Mouse (Mus musculus): ENCODE data around the gene Ruvbl1. TPM values are rescaled to one million over a fixed set of nuclear protein-coding genes. Genes with fewer than 3 reads are reported as not detected.

Ruvbl1 gene
- total and polyA plus RNA-seq, 3 experiments: 156 to 169 (median 159) TPM

DNA sequence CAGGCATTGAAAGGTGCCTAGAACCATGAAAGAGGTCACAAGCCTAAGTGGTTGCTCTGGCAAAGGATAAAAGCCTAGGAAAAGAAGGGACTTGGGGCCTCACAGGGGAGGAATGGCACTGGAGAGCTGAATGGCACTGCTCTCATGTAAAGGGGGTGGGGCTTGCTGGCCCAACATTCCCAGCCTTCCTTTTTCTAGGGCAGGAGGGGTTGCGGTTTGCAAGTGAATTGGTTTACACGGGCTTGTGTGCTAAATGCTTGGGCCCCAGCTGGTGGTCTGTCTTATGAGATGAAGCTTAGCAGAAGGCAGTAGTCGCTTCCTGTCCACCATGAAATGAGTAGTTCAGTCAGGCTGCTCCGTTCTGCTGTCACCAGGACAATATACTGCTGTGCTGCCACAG, 17.8 kb upstream of the Ruvbl1 start:
- H3K4me3 ChIP-seq (replicated peaks in 1 of 3; ENCODE audit: low read depth in 2 of 3, low read length in 2 of 3, poor library complexity in 1 of 3): no peak overlapping the region
- H3K36me3 ChIP-seq (replicated peaks in 1 of 2; ENCODE audit: control insufficient read depth in 1 of 2, insufficient read depth in 1 of 2, low read length in 1 of 2): peaks cover 0 to 17% of the 10 kb centered on the region in 2 experiments
- peaks cover 4% of the 10 kb centered on the region for H3K79me2 ChIP-seq (replicated peaks; ENCODE audit: control insufficient read depth, extremely low read depth, insufficient read depth, poor library complexity, severe bottlenecking)
- DNase-seq (ENCODE audit: extremely low read depth): no peak
- no peak overlapping the region for H3K27ac ChIP-seq (ENCODE audit: insufficient read depth, low read depth)
- no peaks in the 10 kb centered on the region for H3K9me3 ChIP-seq (replicated peaks; ENCODE audit: low read length)
- TF ChIP-seq IRF4 (IDR thresholded peaks at IDR 0.05; ENCODE audit: low read depth, low read length) (no peak), BHLHE40 (IDR thresholded peaks at IDR 0.05; ENCODE audit: low read depth, low read length) (no peak), CHD2 (IDR thresholded peaks at IDR 0.05; ENCODE audit: low read length) (no peak), MAFK (IDR thresholded peaks at IDR 0.05; ENCODE audit: insufficient replicate concordance, low read length) (no peak), ZKSCAN1 (IDR thresholded peaks at IDR 0.05; ENCODE audit: borderline replicate concordance, low read depth, low read length) (no peak), POLR2AphosphoS2 (IDR thresholded peaks at IDR 0.05; ENCODE audit: low read depth, low read length) (no peak), MAZ (IDR thresholded peaks at IDR 0.05; ENCODE audit: low read depth, low read length) (no peak), KAT2A (IDR thresholded peaks at IDR 0.05; ENCODE audit: insufficient replicate concordance, low read length) (no peak), RAD21 (IDR thresholded peaks at IDR 0.05; ENCODE audit: low read depth, low read length) (no peak), ZNF384 (IDR thresholded peaks at IDR 0.05; ENCODE audit: low read depth, low read length) (no peak)
- H3K4me1 ChIP-seq (ENCODE audit: control insufficient read depth in 1 of 2, insufficient read depth in 2 of 2): peaks cover 7 to 34% of the 10 kb centered on the region in 2 experiments; a peak in 3 of 4 replicates
- no peak overlapping the region for H3K4me2 ChIP-seq (ENCODE audit: insufficient read depth, low read depth, poor library complexity, severe bottlenecking)
- peaks cover 3% of the 10 kb centered on the region for H3K27me3 ChIP-seq (replicated peaks)
- in situ Hi-C loops (cut with MboI; ENCODE audit: low pct_ligation_motif_present, low pct_unique_long_range_greater_than_20kb, low sequenced_read_pairs) (no loop called here), dilution Hi-C loops (cut with MboI; ENCODE audit: extremely low pct_ligation_motif_present, extremely low pct_unique_long_range_greater_than_20kb, low sequenced_read_pairs) (no loop called here)
- no peak overlapping the region for H3K9ac ChIP-seq (ENCODE audit: insufficient read depth, low read depth)

GRCm38 (mm10) chr6:88454545-88454944, 10.7 kb upstream of the Ruvbl1 start:
- Histone ChIP-seq H3K27me3 (replicated peaks) (peaks cover 7% of the 10 kb centered on the region), H3K27ac (ENCODE audit: insufficient read depth, low read depth) (no peak overlapping the region), H3K4me3 (replicated peaks in 1 of 3; ENCODE audit: low read depth in 2 of 3, low read length in 2 of 3, poor library complexity in 1 of 3) (no peak overlapping the region), H3K36me3 (replicated peaks in 1 of 2; ENCODE audit: control insufficient read depth in 1 of 2, insufficient read depth in 1 of 2, low read length in 1 of 2) (no peaks in the 10 kb centered on the region), H3K4me1 (ENCODE audit: control insufficient read depth in 1 of 2, insufficient read depth in 2 of 2) (no peaks in the 10 kb centered on the region), H3K9ac (ENCODE audit: insufficient read depth, low read depth) (no peak overlapping the region), H3K4me2 (ENCODE audit: insufficient read depth, low read depth, poor library complexity, severe bottlenecking) (no peak overlapping the region), H3K79me2 (replicated peaks; ENCODE audit: control insufficient read depth, extremely low read depth, insufficient read depth, poor library complexity, severe bottlenecking) (no peaks in the 10 kb centered on the region), H3K9me3 (replicated peaks; ENCODE audit: low read length) (no peaks in the 10 kb centered on the region)
- DNase-seq (ENCODE audit: extremely low read depth): no peak
- in situ Hi-C loops (cut with MboI; ENCODE audit: low pct_ligation_motif_present, low pct_unique_long_range_greater_than_20kb, low sequenced_read_pairs) (no loop called here), dilution Hi-C loops (cut with MboI; ENCODE audit: extremely low pct_ligation_motif_present, extremely low pct_unique_long_range_greater_than_20kb, low sequenced_read_pairs) (no loop called here)
- TF ChIP-seq ZNF384 (IDR thresholded peaks at IDR 0.05; ENCODE audit: low read depth, low read length) (no peak), CHD2 (IDR thresholded peaks at IDR 0.05; ENCODE audit: low read length) (no peak), MAX (IDR thresholded peaks at IDR 0.05; ENCODE audit: low read length) (no peak), USF2 (conservative IDR thresholded peaks at IDR 0.05; ENCODE audit: low read depth, low read length) (no peak), ZKSCAN1 (IDR thresholded peaks at IDR 0.05; ENCODE audit: borderline replicate concordance, low read depth, low read length) (no peak), ETS1 (conservative IDR thresholded peaks at IDR 0.05; ENCODE audit: low read depth, low read length) (no peak), ZMIZ1 (IDR thresholded peaks at IDR 0.05; ENCODE audit: low read depth, low read length) (no peak), HCFC1 (IDR thresholded peaks at IDR 0.05; ENCODE audit: low read depth, low read length) (no peak)
